Mouse (Mus musculus): ENCODE measurements around the gene Shank3. TPM values are rescaled to one million over a fixed set of nuclear protein-coding genes. Genes with fewer than 3 reads are reported as not detected.

The Shank3 gene
- total and polyA plus RNA-seq, 2 experiments from 2014 or later, result 8.7 to 61.8 TPM

DNA sequence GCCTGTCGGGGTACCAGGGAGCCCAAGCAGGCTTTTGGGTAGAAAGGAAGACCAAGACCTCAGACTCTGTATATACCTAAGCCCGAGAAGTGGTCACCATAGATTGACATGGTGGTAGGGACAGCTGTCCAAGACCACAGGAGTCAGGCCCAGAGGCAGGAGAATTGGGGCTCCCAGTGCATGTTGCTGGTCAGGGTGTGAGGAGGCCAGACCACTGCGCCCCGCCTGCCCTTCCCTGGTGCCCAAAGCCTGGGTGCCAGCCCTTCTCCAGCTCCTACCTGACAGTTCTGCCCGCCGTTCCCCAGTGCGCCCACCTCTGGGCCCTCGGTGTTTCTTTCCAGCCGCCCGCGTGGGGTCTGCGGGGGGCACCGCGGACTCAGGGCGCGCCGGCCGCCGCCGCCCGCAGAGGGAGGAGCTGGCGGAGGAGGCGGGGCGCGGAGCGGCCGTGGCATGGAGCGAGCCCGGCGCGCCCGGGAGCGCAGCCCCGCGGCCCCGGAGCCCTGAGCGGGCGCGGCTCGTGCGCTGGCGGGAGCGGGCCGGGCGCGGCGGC is 23.9 kb downstream of the Shank3 start:
- Histone ChIP-seq H3K4me1 (ENCODE audit: insufficient read depth, low read length) (peaks cover 4% of the 10 kb centered on the region; the same call in 1 of the 2 replicates), H3K4me3 (ENCODE audit: low read length) (peak overlapping the region; percentile 67), H3K9me3 (ENCODE audit: low read length) (no peaks in the 10 kb centered on the region), H3K4me2 (ENCODE audit: low read depth, low read length) (peak overlapping the region; percentile 90), H3K27ac (no peak overlapping the region), H3K36me3 (ENCODE audit: insufficient read depth, low read length) (no peaks in the 10 kb centered on the region; the same call in 1 of the 2 replicates), H3K9ac (replicated peaks; ENCODE audit: low read length) (peak overlapping the region; percentile 73), H3K27me3 (ENCODE audit: insufficient read depth, low read length) (no peaks in the 10 kb centered on the region)
- TF ChIP-seq CTCF (IDR thresholded peaks at IDR 0.05; ENCODE audit: low read depth), result no peak
- 14% methylated on average over 26 of the region's 47 CpGs for WGBS
- DNase-seq (ENCODE audit: low spot score) (peak; percentile 56), ATAC-seq (peak; percentile 52)

GRCm38 (mm10) chr15:89524001-89524571 is 24.7 kb downstream of the Shank3 start:
- peak; percentile 14 for DNase-seq (ENCODE audit: low spot score)
- Histone ChIP-seq H3K27me3 (ENCODE audit: insufficient read depth, low read length) (no peaks in the 10 kb centered on the region), H3K36me3 (ENCODE audit: insufficient read depth, low read length) (no peaks in the 10 kb centered on the region; the same call in 1 of the 2 replicates), H3K9me3 (ENCODE audit: low read length) (no peaks in the 10 kb centered on the region), H3K27ac (no peak overlapping the region), H3K4me2 (ENCODE audit: low read depth, low read length) (peak overlapping the region; percentile 90), H3K4me3 (ENCODE audit: low read length) (peak overlapping the region; percentile 67), H3K9ac (replicated peaks; ENCODE audit: low read length) (peak overlapping the region; percentile 73), H3K4me1 (ENCODE audit: insufficient read depth, low read length) (peaks cover 4% of the 10 kb centered on the region; the same call in 1 of the 2 replicates)
- TF ChIP-seq CTCF (IDR thresholded peaks at IDR 0.05; ENCODE audit: low read depth), result no peak
- 16% methylated on average over 39 of the region's 52 CpGs for WGBS
- peak; percentile 21 for ATAC-seq

DNA sequence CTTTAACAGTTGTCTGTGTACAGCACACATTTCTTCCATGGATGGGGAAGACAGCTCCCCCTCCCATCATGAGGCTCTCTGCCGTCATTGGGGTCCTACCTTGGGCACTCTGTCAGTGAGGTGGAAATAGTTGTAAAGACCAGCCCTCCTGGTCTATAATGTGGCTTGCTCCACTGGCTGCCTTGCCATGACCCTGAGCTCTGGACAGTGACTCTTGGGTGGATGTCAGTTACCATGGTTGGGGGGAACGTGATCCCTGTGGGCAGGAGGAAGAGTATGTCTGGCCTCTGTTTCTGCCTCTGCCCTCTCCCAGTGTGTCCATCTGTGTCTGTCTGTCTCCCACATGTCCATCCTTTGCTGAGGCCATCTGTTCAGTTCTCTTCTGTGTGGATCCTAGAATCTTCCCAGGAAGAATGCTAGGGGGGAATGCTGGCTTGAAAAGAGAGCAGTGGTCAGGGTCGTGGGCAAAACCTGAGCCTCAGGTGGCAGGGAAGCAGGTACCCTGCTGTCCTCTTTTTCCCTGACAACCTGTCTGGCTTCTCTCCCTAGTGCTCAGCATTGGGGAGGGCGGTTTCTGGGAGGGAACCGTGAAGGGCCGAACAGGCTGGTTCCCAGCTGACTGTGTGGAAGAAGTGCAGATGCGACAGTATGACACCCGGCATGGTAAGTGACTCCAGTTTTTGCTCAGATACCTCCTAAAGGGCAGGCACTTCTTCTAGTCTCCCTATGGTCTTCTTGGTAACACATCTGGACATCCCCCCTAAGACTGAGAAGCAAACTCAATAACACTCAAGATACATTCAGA is 25.4 kb downstream of the Shank3 start:
- peaks cover 4% of the 10 kb centered on the region; the same call in 1 of the 2 replicates for H3K4me1 ChIP-seq (ENCODE audit: insufficient read depth, low read length)
- no peak for TF ChIP-seq CTCF (IDR thresholded peaks at IDR 0.05; ENCODE audit: low read depth)
- H3K27me3 ChIP-seq (ENCODE audit: insufficient read depth, low read length), result no peaks in the 10 kb centered on the region
- H3K4me3 ChIP-seq (ENCODE audit: low read length), result peak overlapping the region; percentile 67
- peak overlapping the region; percentile 73 for H3K9ac ChIP-seq (replicated peaks; ENCODE audit: low read length)
- no peaks in the 10 kb centered on the region; the same call in 1 of the 2 replicates for H3K36me3 ChIP-seq (ENCODE audit: insufficient read depth, low read length)
- DNase-seq (ENCODE audit: low spot score), result no peak
- no peak for ATAC-seq
- no peak overlapping the region for H3K27ac ChIP-seq
- WGBS, result 69% methylated on average over 8 of the region's 8 CpGs
- H3K4me2 ChIP-seq (ENCODE audit: low read depth, low read length), result peak overlapping the region; percentile 90
- no peaks in the 10 kb centered on the region for H3K9me3 ChIP-seq (ENCODE audit: low read length)

DNA sequence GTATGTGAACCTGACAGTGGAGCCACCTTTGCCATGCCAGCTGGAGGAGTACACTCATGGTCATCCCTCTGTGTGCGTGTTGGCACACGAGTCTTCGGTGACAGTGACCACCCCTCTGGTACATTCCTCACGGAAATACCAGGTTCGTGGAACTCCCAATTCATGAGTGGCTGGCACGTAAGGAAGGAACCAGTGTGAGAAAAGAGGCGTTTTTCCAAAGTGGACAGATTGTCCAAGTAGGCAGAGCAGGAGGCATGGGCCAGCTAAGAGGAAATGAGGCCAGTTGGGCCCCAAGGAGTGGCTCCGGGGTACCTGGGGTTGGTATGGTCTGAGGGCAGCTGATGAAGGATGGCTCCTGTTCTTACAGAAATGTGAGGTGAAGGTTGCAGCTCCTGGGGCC is 26.0 kb downstream of the Shank3 start:
- no peak overlapping the region for H3K27ac ChIP-seq
- peaks cover 4% of the 10 kb centered on the region; the same call in 1 of the 2 replicates for H3K4me1 ChIP-seq (ENCODE audit: insufficient read depth, low read length)
- WGBS, result 94% methylated on average over 8 of the region's 8 CpGs
- no peaks in the 10 kb centered on the region; the same call in 1 of the 2 replicates for H3K36me3 ChIP-seq (ENCODE audit: insufficient read depth, low read length)
- H3K9ac ChIP-seq (replicated peaks; ENCODE audit: low read length), result no peak overlapping the region
- DNase-seq (ENCODE audit: low spot score), result no peak
- H3K4me3 ChIP-seq (ENCODE audit: low read length), result no peak overlapping the region
- ATAC-seq, result no peak
- H3K27me3 ChIP-seq (ENCODE audit: insufficient read depth, low read length), result no peaks in the 10 kb centered on the region
- no peaks in the 10 kb centered on the region for H3K9me3 ChIP-seq (ENCODE audit: low read length)
- H3K4me2 ChIP-seq (ENCODE audit: low read depth, low read length), result no peak overlapping the region
- no peak for TF ChIP-seq CTCF (IDR thresholded peaks at IDR 0.05; ENCODE audit: low read depth)

DNA sequence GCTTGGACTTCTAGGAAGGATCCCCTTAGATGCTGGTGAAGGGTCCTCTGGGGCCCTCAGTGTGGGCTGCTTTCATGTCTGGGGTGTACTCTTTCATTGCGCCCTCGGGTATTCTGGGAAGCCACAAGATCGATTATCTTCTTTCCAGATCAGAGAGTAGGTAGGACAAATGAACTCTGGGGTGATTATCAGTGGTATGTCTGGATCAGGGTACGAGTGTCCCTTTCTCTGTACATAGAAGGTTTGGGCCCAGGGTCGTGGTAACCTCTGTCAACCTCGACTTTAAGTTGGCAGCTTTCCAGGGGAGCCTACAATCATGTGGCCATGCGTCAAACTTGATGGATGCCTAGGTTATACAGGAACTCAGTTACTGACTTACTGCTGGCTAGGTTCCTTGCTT is 26.5 kb downstream of the Shank3 start:
- ATAC-seq, result no peak
- WGBS, result 81% methylated on average over 7 of the region's 7 CpGs

DNA sequence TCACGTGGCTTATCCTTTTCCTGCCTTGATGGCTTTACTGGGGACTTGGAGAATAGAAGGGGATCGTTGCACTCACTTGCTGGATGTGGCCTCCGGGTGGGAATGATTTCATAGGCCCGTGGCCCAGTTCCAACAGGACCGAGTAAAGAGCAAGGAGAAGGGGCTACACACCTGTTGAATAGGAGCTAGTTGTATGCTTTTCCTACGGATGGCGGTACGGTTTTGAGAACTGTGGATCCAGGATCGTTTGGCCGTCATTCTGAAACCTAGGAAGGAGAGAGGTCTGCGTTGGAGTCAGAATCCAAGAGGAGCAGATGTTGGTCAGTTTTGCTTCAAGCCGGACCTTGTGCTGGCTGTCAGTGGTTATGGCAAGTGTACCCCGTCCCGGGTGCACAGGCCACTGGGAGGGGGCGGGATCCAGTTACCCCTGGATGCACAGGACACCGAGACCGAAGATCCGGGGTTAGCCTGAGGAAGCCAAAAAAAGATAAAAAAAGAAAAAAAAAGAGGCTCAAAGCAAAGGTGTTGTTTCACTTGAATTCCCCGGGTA is 27.4 kb downstream of the Shank3 start:
- no peak overlapping the region for H3K4me3 ChIP-seq (ENCODE audit: low read length)
- TF ChIP-seq CTCF (IDR thresholded peaks at IDR 0.05; ENCODE audit: low read depth), result no peak
- no peak overlapping the region for H3K4me2 ChIP-seq (ENCODE audit: low read depth, low read length)
- peaks cover 4% of the 10 kb centered on the region; the same call in 1 of the 2 replicates for H3K4me1 ChIP-seq (ENCODE audit: insufficient read depth, low read length)
- H3K36me3 ChIP-seq (ENCODE audit: insufficient read depth, low read length), result no peaks in the 10 kb centered on the region
- H3K9ac ChIP-seq (replicated peaks; ENCODE audit: low read length), result no peak overlapping the region
- no peak overlapping the region for H3K27ac ChIP-seq
- ATAC-seq (no peak), DNase-seq (ENCODE audit: low spot score) (no peak)
- no peaks in the 10 kb centered on the region for H3K9me3 ChIP-seq (ENCODE audit: low read length)
- no peaks in the 10 kb centered on the region for H3K27me3 ChIP-seq (ENCODE audit: insufficient read depth, low read length)
- 91% methylated on average over 19 of the region's 19 CpGs for WGBS

More for the DNA sequence above, 26.5 kb downstream of the Shank3 start:
- Histone ChIP-seq H3K9ac (replicated peaks; ENCODE audit: low read length) (no peak overlapping the region), H3K27me3 (ENCODE audit: insufficient read depth, low read length) (no peaks in the 10 kb centered on the region), H3K4me2 (ENCODE audit: low read depth, low read length) (no peak overlapping the region), H3K27ac (no peak overlapping the region), H3K36me3 (ENCODE audit: insufficient read depth, low read length) (no peaks in the 10 kb centered on the region; the same call in 1 of the 2 replicates), H3K9me3 (ENCODE audit: low read length) (no peaks in the 10 kb centered on the region), H3K4me1 (ENCODE audit: insufficient read depth, low read length) (peaks cover 4% of the 10 kb centered on the region; the same call in 1 of the 2 replicates), H3K4me3 (ENCODE audit: low read length) (no peak overlapping the region)
- no peak for TF ChIP-seq CTCF (IDR thresholded peaks at IDR 0.05; ENCODE audit: low read depth)
- DNase-seq (ENCODE audit: low spot score), result no peak

Data from hindbrain, postnatal 0 days (tissue).